8 mouse cellular contexts compared by ENCODE assay signal in the genomic region with DNA sequence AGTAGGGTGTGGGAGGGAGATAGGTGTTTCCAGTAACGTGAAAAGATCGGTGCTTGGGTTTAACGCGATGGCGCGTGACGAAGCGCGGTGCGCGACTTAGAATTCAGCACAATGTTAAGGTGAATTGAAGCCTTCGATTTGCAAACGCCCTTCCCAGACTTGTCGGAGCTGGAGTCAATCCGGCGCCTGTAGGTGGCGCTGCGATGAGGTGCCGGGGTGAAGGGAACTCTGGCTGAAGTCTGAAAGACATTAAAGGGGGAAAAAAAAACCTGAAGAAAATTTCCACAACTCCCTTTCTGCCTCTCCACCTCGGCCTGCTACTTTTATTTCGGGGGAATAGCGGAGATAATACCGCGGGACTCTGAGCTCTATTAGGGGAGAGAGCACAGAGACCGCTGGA. TPM values are rescaled to one million over a fixed set of nuclear protein-coding genes. Genes with fewer than 3 reads are reported as not detected.
A peak's percentile ranks its signal among the peaks of the same experiment; 100 is the strongest.
DNase-seq lines count a peak whose midpoint lies in the region; TF ChIP-seq lines count a peak whose summit lies in the region.

No protein-coding gene starts in this region.

- TF ChIP-seq POLR2A in brain, embryonic 14.5 days (IDR thresholded peaks at IDR 0.05; ENCODE audit: borderline replicate concordance, extremely low read depth, insufficient read depth, insufficient read length, poor library complexity, severe bottlenecking), result no peak
- TF ChIP-seq POLR2A in embryonic fibroblast, embryonic 13.5 days (IDR thresholded peaks at IDR 0.05; ENCODE audit: low read depth, low read length), result no peak

- H3K4me1 ChIP-seq in embryonic fibroblast, embryonic 13.5 days (ENCODE audit: control insufficient read depth, insufficient read depth, low read length), result no peaks in the 10 kb centered on the region

- no peak overlapping the region for H3K4me3 ChIP-seq in embryonic fibroblast, embryonic 13.5 days (ENCODE audit: insufficient read depth, low read length)

- peak; percentile 20 for DNase-seq in kidney, adult 18-20 months
- DNase-seq in kidney, adult 9 months, result no peak
- DNase-seq in brain, embryonic 14.5 days (ENCODE audit: low read depth), result peak; percentile 78
- DNase-seq in lung, postnatal 36 days, result peak; percentile 22
- no peak for DNase-seq in right cerebral cortex, postnatal 36 days (ENCODE audit: low spot score in 2 of 2)
- no peak for DNase-seq in right cerebral cortex, postnatal 25 days
- no peak for DNase-seq in T-cell, adult 2 months (ENCODE audit: low spot score)

- peak; percentile 70 for TF ChIP-seq CTCF in brain, embryonic 14.5 days (IDR thresholded peaks at IDR 0.05; ENCODE audit: borderline replicate concordance, extremely low read depth, insufficient read depth, insufficient read length)
- peak; percentile 18; the same call in 1 of the 2 replicates for TF ChIP-seq CTCF in embryonic fibroblast, embryonic 13.5 days (IDR thresholded peaks at IDR 0.05; ENCODE audit: borderline replicate concordance, insufficient read depth, low read length)

- no peak overlapping the region for H3K27ac ChIP-seq in embryonic fibroblast, embryonic 13.5 days (ENCODE audit: insufficient read depth, low read length)

RNA-seq across cellular contexts. Expression of a gene that starts 1.8 kb away (rescaled TPM):
- polyA plus RNA-seq in brain, embryonic 14.5 days (2012; rRNA removed), result 0.05 and 0.10 TPM in 2 replicates
- polyA plus RNA-seq in embryonic fibroblast, embryonic 13.5 days (2011; ENCODE audit: insufficient read length, low read depth, missing spikeins), result 3.0 and 3.5 TPM in 2 replicates

Comparison
In these comparisons a context has a peak if more than half of its experiments do, and no peak if none do; other contexts are left out.
1. DNase-seq: peak in kidney, adult 18-20 months (single experiment), brain, embryonic 14.5 days (single experiment) and lung, postnatal 36 days (single experiment); none in kidney, adult 9 months (single experiment), right cerebral cortex, postnatal 36 days (0 of 2), right cerebral cortex, postnatal 25 days (single experiment) and T-cell, adult 2 months (single experiment).